Mouse (Mus musculus) erythroblast, adult 5-6 weeks (primary cell): ENCODE measurements around the gene Zbtb32. TPM values are rescaled to one million over a fixed set of nuclear protein-coding genes. Genes with fewer than 3 reads are reported as not detected.
A peak's percentile ranks its signal among the peaks of the same experiment; 100 is the strongest.

Experiments
- ATAC-seq: replicated peaks from 2 replicates; pipeline ENCODE4 v1.8.0; 2016; ENCODE audit warnings: moderate number of reproducible peaks, mild to moderate bottlenecking, moderate TSS enrichment, inconsistent platforms; ENCODE audit not compliant: poor library complexity, low FRiP score, severe bottlenecking
- total RNA-seq, 2 experiments: library from RNA; stranded (forward) in 1 of 2; stranded (reverse) in 1 of 2; fragments of 150-400 nt in 1 of 2; fragments of 200-764, 138-1000 nt in 1 of 2; gene quantifications; 2 replicates each; pipeline versions ENCODE4 v1.2.3 to v1.2.4; 2015 to 2017; ENCODE audit warnings: low replicate concordance in 2 of 2

Zbtb32 gene
- total RNA-seq (2015; ENCODE audit: low replicate concordance): not detected in 2 replicates
- not detected in 2 replicates for total RNA-seq (2017; ENCODE audit: low replicate concordance)

GRCm38 (mm10) chr7:30598786-30599185 is at the start of gene Zbtb32:
Gene Zbtb32 (minus strand): TSS chr7:30598909.
- no peak for ATAC-seq

- no peak for ATAC-seq
These were observed 40.4 kb upstream of the Zbtb32 start for GRCm38 (mm10) chr7:30639083-30639482.

GRCm38 (mm10) chr7:30636395-30636794 is 37.7 kb upstream of the Zbtb32 start:
- ATAC-seq: no peak

- no peak for ATAC-seq
These were observed 37.0 kb upstream of the Zbtb32 start, which contains the start of gene Etv2 for GRCm38 (mm10) chr7:30635752-30636151. Gene Etv2 (minus strand): TSS chr7:30635852.

GRCm38 (mm10) chr7:30634621-30635020 is 35.9 kb upstream of the Zbtb32 start:
- peak; percentile 66 for ATAC-seq

- ATAC-seq: no peak
These were observed 35.2 kb upstream of the Zbtb32 start for GRCm38 (mm10) chr7:30633762-30634412.

- no peak for ATAC-seq
These were observed 30.3 kb upstream of the Zbtb32 start for GRCm38 (mm10) chr7:30629013-30629412.

- ATAC-seq: no peak
These were observed 27.9 kb upstream of the Zbtb32 start for GRCm38 (mm10) chr7:30626647-30627046.

GRCm38 (mm10) chr7:30625530-30626384 is 27.0 kb upstream of the Zbtb32 start, which contains the start of gene Cox6b1:
Gene Cox6b1 (minus strand): TSS chr7:30626151.
- peak; percentile 98 for ATAC-seq

GRCm38 (mm10) chr7:30619202-30619601 is 20.5 kb upstream of the Zbtb32 start:
- ATAC-seq: peak; percentile 59; the same call in 1 of the 2 replicates

- no peak for ATAC-seq
These were observed 19.9 kb upstream of the Zbtb32 start for GRCm38 (mm10) chr7:30618658-30619057.

GRCm38 (mm10) chr7:30615049-30615760 is 16.5 kb upstream of the Zbtb32 start:
- ATAC-seq: no peak

GRCm38 (mm10) chr7:30614454-30614853 is 15.7 kb upstream of the Zbtb32 start:
- no peak for ATAC-seq

- peak; percentile 80 for ATAC-seq
These were observed 14.9 kb upstream of the Zbtb32 start for GRCm38 (mm10) chr7:30613529-30614112.

GRCm38 (mm10) chr7:30612654-30613402 is 14.1 kb upstream of the Zbtb32 start, which contains the start of gene Upk1a:
Gene Upk1a (minus strand): TSS chr7:30612847.
- ATAC-seq: no peak

GRCm38 (mm10) chr7:30610043-30610442 is 11.3 kb upstream of the Zbtb32 start:
- ATAC-seq: no peak

- no peak for ATAC-seq
These were observed 9.8 kb upstream of the Zbtb32 start for GRCm38 (mm10) chr7:30608476-30608875.

GRCm38 (mm10) chr7:30607706-30608309 is 9.1 kb upstream of the Zbtb32 start:
- ATAC-seq: peak; percentile 81

GRCm38 (mm10) chr7:30604944-30605343 is 6.2 kb upstream of the Zbtb32 start:
- no peak for ATAC-seq
